Mouse (Mus musculus) brain, adult 2 months (tissue): ENCODE measurements at regions not wholly inside any gene's neighbourhood (a gene's known extent, or its start where the extent isn't known, plus 50 kb on each side); places are given as distances from the start of the nearest gene placed in this dataset.

ENCODE experiments used
- DNase-seq: peaks from one replicate; pipeline ENCODE4 v3.0.0; 2011; ENCODE audit warnings: low read depth, low spot score

DNA sequence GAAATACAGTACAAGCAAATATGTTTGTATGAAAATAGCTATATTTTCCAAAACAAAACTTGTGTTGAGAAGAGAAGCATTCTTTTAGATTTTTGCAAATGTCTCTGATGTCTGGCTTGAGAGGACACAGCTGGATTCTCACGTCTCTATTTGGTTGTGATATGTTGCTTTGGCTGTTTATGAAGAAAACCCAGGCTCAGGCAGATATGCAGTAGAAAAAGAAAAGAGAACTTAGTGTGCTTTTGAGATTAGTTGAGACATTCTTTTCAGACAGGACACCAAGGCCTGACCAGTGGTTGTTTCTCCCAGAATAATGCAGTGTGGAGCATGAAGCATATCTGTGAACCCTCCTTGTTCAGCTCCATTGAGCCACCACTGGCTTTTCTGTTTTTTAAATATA lies 178.8 kb upstream of the Mamld1 start:
- DNase-seq, result no peak

DNA sequence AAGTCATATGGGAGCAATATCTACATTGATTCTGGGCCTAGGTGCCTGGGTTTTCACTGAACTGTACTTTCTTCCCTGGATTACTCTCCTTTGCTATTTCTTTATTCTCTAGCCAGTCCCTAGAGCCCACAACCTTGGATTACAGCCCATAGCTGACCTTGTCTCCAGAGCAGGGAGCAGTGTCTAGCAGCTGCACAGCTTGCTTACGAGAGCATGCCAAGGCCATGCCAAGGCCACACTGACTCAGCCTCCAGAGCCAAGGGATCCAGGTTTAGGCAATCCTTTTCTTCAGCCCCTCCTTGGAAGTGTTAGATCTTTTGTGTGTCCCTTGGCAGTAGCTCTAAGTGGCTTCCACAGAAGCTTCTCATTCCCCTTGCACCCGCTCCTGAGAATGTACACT lies 168.7 kb upstream of the Mamld1 start:
- DNase-seq, result no peak

- peak; percentile 81 for DNase-seq
These were observed 166.6 kb upstream of the Mamld1 start for GRCm38 (mm10) chrX:70883461-70883860.

DNA sequence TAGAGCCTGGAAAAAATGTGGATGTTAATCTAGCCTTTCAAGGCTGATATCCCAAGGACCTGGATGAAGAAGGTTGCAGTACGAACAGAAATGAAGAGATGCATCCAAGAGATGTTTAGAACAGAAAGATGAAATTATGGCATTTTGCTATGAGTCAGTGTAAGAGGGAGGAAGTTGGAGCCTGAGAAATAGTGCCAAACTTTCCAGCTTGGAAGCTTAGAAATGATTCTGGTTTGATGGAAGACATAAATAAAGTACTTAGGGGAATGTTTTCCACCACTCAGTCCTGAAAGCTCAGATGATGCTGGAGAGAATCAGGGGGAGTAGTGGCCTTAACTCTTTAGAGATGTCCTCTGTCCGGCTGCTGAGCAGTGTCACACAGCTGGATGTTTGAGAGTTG lies 155.5 kb upstream of the Mamld1 start:
- peak; percentile 65 for DNase-seq

DNA sequence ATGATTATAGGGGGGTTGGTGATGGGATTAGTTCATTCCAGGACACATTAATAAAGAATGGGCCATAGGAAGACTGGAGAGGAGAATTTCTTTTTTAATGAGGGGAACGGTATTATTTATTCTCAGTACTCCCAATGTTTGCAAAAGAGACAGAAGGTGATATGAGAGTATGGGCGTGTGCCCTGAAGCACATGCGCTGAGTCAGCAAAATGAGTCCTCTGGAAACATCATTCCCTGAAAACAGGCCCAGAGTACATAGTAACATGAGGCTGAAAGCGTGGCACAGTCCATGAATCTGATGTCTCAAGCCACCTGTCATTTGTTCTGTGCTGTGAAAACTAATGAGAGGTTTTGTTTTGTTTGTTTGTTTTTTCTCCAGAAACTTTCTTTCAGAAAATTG lies 154.5 kb upstream of the Mamld1 start:
- DNase-seq, result peak; percentile 7

- no peak for DNase-seq
These were observed 152.8 kb upstream of the Mamld1 start for GRCm38 (mm10) chrX:70897110-70897721.

DNA sequence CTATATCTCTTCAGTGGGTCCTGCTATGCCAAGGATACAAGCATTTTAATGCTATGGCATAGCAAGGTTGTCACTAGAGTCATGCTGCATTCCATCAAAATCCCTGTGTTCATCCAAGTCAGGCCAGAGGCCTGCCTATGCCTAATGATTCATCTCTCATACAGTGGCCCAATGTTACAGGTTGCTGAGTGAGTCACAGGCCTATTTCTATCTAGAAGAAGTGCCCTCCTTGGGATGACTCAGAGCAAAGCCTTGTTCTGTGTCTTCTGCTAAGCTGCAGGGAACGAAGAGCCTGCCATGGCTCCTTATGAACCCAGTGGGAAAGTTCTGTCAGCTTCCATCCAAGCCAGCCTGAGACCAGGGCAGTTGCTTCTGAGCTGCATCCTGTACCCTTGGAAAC lies 151.2 kb upstream of the Mamld1 start:
- peak; percentile 67 for DNase-seq

- DNase-seq, result peak; percentile 75
These were observed 150.2 kb upstream of the Mamld1 start for GRCm38 (mm10) chrX:70899720-70900479.

DNA sequence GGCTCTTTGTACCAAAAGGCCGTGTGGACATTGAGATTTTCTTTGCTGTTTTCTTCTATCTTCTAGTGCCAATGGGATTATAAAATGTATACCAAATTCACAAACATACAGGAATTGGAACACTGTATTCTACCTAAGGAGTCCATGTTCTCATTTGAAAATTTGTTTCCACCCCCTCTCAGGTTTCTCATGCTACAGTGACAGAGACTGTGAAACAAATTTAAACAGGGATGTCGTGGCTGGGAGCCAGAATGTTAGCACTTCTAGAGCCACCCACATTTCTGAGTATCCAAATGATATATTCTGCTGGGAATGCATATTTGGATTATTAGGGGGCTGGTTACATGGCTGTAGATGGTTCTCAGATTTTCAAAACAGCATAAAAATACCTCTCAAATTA lies 124.4 kb upstream of the Mamld1 start:
- DNase-seq, result peak; percentile 58

DNA sequence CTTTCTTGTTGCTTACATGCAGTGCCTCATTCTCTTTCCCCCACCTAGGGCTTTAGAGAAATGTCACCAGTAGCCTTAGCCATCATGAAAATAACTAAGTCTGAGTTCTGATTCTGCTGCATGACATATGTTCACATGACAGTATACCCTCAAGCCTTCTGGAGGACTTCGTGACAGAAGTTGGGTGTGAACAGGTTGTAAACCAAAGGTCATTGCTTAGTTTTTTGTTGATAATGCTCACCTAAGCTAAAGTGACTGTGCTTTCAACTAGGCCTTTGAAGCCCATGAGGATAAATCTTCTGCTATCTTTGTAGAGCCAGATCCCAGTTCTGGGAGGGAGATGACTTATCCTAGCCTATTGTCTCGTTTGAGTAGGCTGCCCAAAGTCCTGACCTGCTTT lies 118.1 kb upstream of the Mamld1 start:
- no peak for DNase-seq

GRCm38 (mm10) chrX:70945382-70945781 lies 104.7 kb upstream of the Mamld1 start:
- no peak for DNase-seq

GRCm38 (mm10) chrX:70946052-70946451 lies 104.0 kb upstream of the Mamld1 start:
- DNase-seq, result no peak

- DNase-seq, result no peak
These were observed 100.8 kb upstream of the Mamld1 start for GRCm38 (mm10) chrX:70949232-70949631.

- no peak for DNase-seq
These were observed 97.0 kb upstream of the Mamld1 start for GRCm38 (mm10) chrX:70953022-70953421.
